Mouse (Mus musculus): ENCODE data around the gene Golga4. TPM values are rescaled to one million over a fixed set of nuclear protein-coding genes. Genes with fewer than 3 reads are reported as not detected.
A peak's percentile ranks its signal among the peaks of the same experiment; 100 is the strongest.

Golga4 gene
- polyA plus RNA-seq, 1 experiment from 2014 or later: 50.6 TPM

DNA sequence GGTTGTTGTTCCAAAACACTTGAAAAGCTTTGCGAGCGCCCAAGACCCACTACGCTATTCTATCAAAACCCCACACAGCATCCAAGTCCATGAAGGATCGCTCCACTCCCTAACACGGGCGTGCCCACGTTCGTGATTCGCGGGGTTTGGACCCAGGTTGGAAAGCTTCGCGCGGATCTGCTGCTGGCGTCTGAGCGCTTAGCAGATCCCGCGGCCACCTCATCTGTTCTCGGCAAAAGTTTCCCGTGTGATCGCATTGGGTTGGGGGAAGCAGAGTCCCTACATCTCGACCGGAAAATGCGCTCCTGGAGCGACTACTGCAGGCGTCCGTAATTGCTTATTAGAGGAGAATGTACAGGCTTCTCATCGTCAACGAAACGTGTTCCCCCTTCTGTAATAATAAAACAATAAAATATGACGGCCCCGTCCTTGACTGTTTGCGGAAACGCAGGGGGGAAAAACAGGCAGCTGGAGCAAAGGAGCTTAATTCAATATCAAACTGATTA lies 29.2 kb upstream of the Golga4 start:
- under 1% methylated on average over 33 of the region's 33 CpGs for WGBS
- Histone ChIP-seq H3K9ac (replicated peaks; ENCODE audit: low read length) (no peak overlapping the region), H3K4me2 (ENCODE audit: low read depth, low read length) (no peak overlapping the region), H3K9me3 (replicated peaks; ENCODE audit: control insufficient read depth, low read length) (no peaks in the 10 kb centered on the region), H3K36me3 (replicated peaks; ENCODE audit: control insufficient read depth, insufficient read depth, low read depth, low read length) (no peaks in the 10 kb centered on the region), H3K27me3 (ENCODE audit: control insufficient read depth, insufficient read depth, low read length) (peaks cover 64% of the 10 kb centered on the region), H3K27ac (replicated peaks; ENCODE audit: low read depth, low read length) (no peak overlapping the region), H3K4me3 (ENCODE audit: low read depth, low read length) (no peak overlapping the region), H3K4me1 (ENCODE audit: control insufficient read depth, insufficient read depth, low read length) (peaks cover 5% of the 10 kb centered on the region)
- ATAC-seq (replicated peaks; ENCODE audit: insufficient number of reproducible peaks, low FRiP score, low TSS enrichment, low read depth): no peak
- DNase-seq (ENCODE audit: low spot score): no peak

DNA sequence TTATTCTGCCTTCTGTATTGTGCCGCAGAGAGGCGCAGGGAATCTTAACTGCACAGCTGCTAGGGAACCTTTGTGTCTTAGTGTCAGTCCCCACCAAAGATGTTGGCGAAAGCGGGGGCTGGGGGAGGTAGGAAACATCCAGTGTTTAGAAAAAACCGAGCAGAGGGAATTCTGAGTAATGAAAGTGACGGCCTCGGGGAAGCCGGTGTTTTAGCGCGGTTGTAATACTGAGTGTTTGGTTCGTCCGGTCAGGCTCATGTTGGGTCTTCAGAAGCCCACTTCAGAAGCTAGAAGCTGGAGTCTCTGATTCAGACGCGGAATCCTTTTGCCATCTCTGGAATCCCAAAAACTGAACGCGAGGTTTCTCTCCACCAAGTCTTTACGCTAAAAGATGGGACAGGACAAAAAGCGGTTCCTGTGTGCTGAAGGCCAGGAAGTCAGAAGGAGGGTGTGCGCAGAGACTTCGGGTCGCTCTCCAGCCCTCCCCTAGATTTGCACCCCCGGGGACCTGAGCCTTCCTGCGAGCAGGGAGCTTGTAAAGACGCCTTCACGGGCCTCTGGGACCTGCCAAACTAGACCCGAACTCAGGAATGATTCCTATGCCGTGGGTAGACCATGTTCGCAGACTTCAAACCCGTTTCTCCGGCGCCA lies 28.7 kb upstream of the Golga4 start:
- Histone ChIP-seq H3K36me3 (replicated peaks; ENCODE audit: control insufficient read depth, insufficient read depth, low read depth, low read length) (no peaks in the 10 kb centered on the region), H3K4me3 (ENCODE audit: low read depth, low read length) (no peak overlapping the region), H3K4me2 (ENCODE audit: low read depth, low read length) (no peak overlapping the region), H3K4me1 (ENCODE audit: control insufficient read depth, insufficient read depth, low read length) (peaks cover 5% of the 10 kb centered on the region), H3K9ac (replicated peaks; ENCODE audit: low read length) (no peak overlapping the region), H3K9me3 (replicated peaks; ENCODE audit: control insufficient read depth, low read length) (no peaks in the 10 kb centered on the region), H3K27ac (replicated peaks; ENCODE audit: low read depth, low read length) (no peak overlapping the region), H3K27me3 (ENCODE audit: control insufficient read depth, insufficient read depth, low read length) (peaks cover 70% of the 10 kb centered on the region)
- ATAC-seq (replicated peaks; ENCODE audit: insufficient number of reproducible peaks, low FRiP score, low TSS enrichment, low read depth) (no peak), DNase-seq (ENCODE audit: low spot score) (no peak)
- 1% methylated on average over 31 of the region's 31 CpGs for WGBS

DNA sequence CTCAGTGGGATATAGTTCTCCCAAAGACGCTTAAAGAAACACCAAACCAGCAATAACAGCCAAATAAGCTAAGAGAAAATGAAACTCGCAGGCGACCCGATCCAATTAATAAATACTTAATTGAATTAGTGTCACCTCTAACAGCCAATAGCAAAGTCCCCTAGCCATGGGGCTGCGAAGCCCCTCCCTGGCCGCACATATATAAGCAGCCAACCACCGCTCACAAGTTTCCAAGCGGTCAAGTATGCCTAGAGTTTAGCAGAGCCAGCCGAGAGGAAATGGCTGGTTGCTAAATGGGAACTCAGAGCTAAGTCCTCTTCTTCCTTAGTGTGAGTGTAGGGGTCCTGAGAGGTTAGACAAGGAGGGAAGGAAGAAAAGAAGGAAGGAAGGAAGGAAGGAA lies 28.1 kb upstream of the Golga4 start, which contains the start of gene Eomes:
Eomes (plus strand) TSS at position 252 of the 400 bp plus-strand sequence.
- H3K4me1 ChIP-seq (ENCODE audit: control insufficient read depth, insufficient read depth, low read length): peaks cover 5% of the 10 kb centered on the region
- no peaks in the 10 kb centered on the region for H3K36me3 ChIP-seq (replicated peaks; ENCODE audit: control insufficient read depth, insufficient read depth, low read depth, low read length)
- H3K9ac ChIP-seq (replicated peaks; ENCODE audit: low read length): no peak within 1 kb of the TSS
- ATAC-seq (replicated peaks; ENCODE audit: insufficient number of reproducible peaks, low FRiP score, low TSS enrichment, low read depth): no peak
- H3K27me3 ChIP-seq (ENCODE audit: control insufficient read depth, insufficient read depth, low read length): peaks cover 66% of the 10 kb centered on the region
- no peak within 1 kb of the TSS for H3K27ac ChIP-seq (replicated peaks; ENCODE audit: low read depth, low read length)
- H3K4me2 ChIP-seq (ENCODE audit: low read depth, low read length): peak within 1 kb of the TSS; percentile 42
- no peak for DNase-seq (ENCODE audit: low spot score)
- under 1% methylated on average over 9 of the region's 9 CpGs for WGBS
- H3K9me3 ChIP-seq (replicated peaks; ENCODE audit: control insufficient read depth, low read length): no peaks in the 10 kb centered on the region
- H3K4me3 ChIP-seq (ENCODE audit: low read depth, low read length): peak within 1 kb of the TSS; percentile 33

DNA sequence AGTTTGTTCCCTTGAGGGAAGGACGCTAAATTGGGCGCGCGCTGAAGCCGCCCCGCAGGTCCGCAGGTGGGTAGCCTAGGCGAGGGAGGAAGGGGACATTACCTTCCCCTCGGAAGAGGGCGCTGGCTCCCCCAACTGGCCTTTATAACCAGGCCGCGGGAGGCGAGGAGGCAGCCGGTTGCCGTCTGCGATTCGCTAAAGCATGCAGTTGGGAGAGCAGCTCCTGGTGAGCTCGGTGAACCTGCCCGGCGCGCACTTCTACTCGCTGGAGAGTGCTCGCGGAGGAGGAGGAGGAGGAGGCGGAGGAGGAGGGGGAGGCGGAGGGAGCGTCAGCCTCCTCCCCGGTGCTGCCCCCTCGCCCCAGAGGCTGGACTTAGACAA lies 27.6 kb upstream of the Golga4 start:
- DNase-seq (ENCODE audit: low spot score): peak; percentile 53
- no peaks in the 10 kb centered on the region for H3K9me3 ChIP-seq (replicated peaks; ENCODE audit: control insufficient read depth, low read length)
- H3K27me3 ChIP-seq (ENCODE audit: control insufficient read depth, insufficient read depth, low read length): peaks cover 66% of the 10 kb centered on the region
- 0% methylated on average over 26 of the region's 29 CpGs for WGBS
- no peak overlapping the region for H3K27ac ChIP-seq (replicated peaks; ENCODE audit: low read depth, low read length)
- ATAC-seq (replicated peaks; ENCODE audit: insufficient number of reproducible peaks, low FRiP score, low TSS enrichment, low read depth): 0 out of 2 replicates have a peak, but pooled peaks have one; percentile 2
- no peaks in the 10 kb centered on the region for H3K36me3 ChIP-seq (replicated peaks; ENCODE audit: control insufficient read depth, insufficient read depth, low read depth, low read length)
- peak overlapping the region; percentile 42 for H3K4me2 ChIP-seq (ENCODE audit: low read depth, low read length)
- H3K4me1 ChIP-seq (ENCODE audit: control insufficient read depth, insufficient read depth, low read length): peaks cover 5% of the 10 kb centered on the region
- no peak overlapping the region for H3K9ac ChIP-seq (replicated peaks; ENCODE audit: low read length)
- H3K4me3 ChIP-seq (ENCODE audit: low read depth, low read length): peak overlapping the region; percentile 33

DNA sequence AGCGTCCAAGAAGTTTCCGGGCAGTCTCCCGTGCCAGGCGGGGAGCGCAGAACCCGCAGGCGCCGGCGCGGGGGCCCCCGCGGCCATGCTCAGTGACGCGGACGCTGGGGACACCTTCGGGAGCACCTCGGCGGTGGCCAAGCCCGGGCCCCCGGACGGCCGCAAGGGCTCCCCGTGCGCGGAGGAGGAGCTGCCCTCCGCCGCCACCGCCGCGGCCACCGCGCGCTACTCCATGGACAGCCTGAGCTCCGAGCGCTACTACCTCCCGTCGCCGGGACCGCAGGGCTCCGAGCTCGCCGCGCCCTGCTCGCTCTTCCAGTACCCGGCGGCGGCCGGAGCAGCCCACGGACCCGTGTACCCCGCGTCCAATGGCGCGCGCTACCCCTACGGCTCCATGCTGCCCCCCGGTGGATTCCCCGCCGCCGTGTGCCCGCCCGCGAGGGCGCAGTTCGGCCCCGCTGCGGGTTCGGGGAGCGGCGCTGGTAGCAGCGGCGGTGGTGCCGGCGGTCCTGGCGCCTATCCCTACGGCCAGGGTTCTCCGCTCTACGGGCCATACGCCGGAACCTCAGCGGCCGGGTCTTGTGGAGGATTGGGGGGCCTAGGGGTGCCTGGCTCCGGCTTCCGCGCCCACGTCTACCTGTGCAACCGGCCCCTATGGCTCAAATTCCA lies 27.1 kb upstream of the Golga4 start:
- peaks cover 5% of the 10 kb centered on the region for H3K4me1 ChIP-seq (ENCODE audit: control insufficient read depth, insufficient read depth, low read length)
- H3K9me3 ChIP-seq (replicated peaks; ENCODE audit: control insufficient read depth, low read length): no peaks in the 10 kb centered on the region
- peaks cover 68% of the 10 kb centered on the region for H3K27me3 ChIP-seq (ENCODE audit: control insufficient read depth, insufficient read depth, low read length)
- ATAC-seq (replicated peaks; ENCODE audit: insufficient number of reproducible peaks, low FRiP score, low TSS enrichment, low read depth) (peak; percentile 78; the same call in 1 of the 2 replicates), DNase-seq (ENCODE audit: low spot score) (peak; percentile 61)
- H3K4me2 ChIP-seq (ENCODE audit: low read depth, low read length): peak overlapping the region; percentile 42
- no peak overlapping the region for H3K9ac ChIP-seq (replicated peaks; ENCODE audit: low read length)
- no peak overlapping the region for H3K27ac ChIP-seq (replicated peaks; ENCODE audit: low read depth, low read length)
- peak overlapping the region; percentile 33 for H3K4me3 ChIP-seq (ENCODE audit: low read depth, low read length)
- no peaks in the 10 kb centered on the region for H3K36me3 ChIP-seq (replicated peaks; ENCODE audit: control insufficient read depth, insufficient read depth, low read depth, low read length)
- WGBS: under 1% methylated on average over 75 of the region's 87 CpGs

DNA sequence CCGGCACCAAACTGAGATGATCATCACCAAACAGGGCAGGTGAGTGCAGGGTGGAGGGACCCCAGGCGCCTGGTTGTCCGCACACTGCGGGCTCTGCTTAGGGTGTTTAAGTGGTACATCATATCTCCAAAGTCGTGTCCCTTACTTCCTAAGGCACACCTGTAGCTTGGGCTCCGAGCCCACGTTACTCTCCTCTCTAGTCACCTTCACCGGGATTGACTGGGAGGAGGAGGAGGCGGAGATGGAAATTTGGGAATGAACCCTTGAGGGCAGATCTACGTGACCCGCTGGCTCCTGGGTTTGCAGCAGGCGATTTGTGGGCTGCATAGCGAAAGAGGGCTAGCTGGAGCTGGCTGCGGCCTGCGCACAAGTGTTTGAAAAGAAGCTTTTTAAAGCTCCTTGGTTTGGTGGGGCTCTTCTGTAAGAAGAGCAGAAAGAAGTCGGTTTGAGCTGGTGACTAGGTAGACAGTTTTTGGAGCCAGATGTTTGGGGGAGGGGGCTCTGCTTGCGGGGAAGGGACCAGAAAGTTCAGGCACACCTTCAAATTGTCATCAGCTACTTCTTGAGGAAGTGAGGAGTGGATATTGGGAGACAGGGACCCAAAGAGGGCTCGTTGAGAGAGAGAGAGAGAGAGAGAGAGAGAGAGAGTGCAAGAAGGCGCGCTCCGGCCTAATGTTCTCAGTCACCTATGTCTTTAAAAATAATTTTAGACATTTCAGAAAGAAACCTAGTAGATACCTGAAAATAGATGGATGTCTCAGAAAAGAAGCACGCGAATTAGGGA lies 26.4 kb upstream of the Golga4 start:
- no peak overlapping the region for H3K27ac ChIP-seq (replicated peaks; ENCODE audit: low read depth, low read length)
- no peak overlapping the region for H3K4me3 ChIP-seq (ENCODE audit: low read depth, low read length)
- peaks cover 5% of the 10 kb centered on the region for H3K4me1 ChIP-seq (ENCODE audit: control insufficient read depth, insufficient read depth, low read length)
- H3K27me3 ChIP-seq (ENCODE audit: control insufficient read depth, insufficient read depth, low read length): peaks cover 74% of the 10 kb centered on the region
- no peak overlapping the region for H3K4me2 ChIP-seq (ENCODE audit: low read depth, low read length)
- no peak overlapping the region for H3K9ac ChIP-seq (replicated peaks; ENCODE audit: low read length)
- DNase-seq (ENCODE audit: low spot score) (no peak), ATAC-seq (replicated peaks; ENCODE audit: insufficient number of reproducible peaks, low FRiP score, low TSS enrichment, low read depth) (no peak)
- no peaks in the 10 kb centered on the region for H3K9me3 ChIP-seq (replicated peaks; ENCODE audit: control insufficient read depth, low read length)
- 1% methylated on average over 23 of the region's 23 CpGs for WGBS
- H3K36me3 ChIP-seq (replicated peaks; ENCODE audit: control insufficient read depth, insufficient read depth, low read depth, low read length): no peaks in the 10 kb centered on the region

DNA sequence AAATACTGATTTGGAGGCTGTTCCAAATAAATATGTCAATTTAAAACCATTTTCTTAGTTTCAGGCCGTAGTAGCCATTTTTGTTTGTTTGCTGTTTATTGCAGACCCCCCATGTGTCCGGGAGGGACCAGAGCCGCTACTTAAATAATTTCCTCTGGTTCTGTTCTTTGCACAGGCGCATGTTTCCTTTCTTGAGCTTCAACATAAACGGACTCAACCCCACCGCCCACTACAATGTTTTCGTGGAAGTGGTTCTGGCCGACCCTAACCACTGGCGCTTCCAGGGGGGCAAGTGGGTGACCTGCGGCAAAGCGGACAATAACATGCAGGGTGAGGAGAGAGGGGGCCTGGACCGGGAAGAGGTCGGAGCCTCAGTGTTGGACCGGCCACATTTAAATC lies 25.8 kb upstream of the Golga4 start:
- no peaks in the 10 kb centered on the region for H3K9me3 ChIP-seq (replicated peaks; ENCODE audit: control insufficient read depth, low read length)
- ATAC-seq (replicated peaks; ENCODE audit: insufficient number of reproducible peaks, low FRiP score, low TSS enrichment, low read depth) (no peak), DNase-seq (ENCODE audit: low spot score) (no peak)
- peaks cover 72% of the 10 kb centered on the region for H3K27me3 ChIP-seq (ENCODE audit: control insufficient read depth, insufficient read depth, low read length)
- H3K36me3 ChIP-seq (replicated peaks; ENCODE audit: control insufficient read depth, insufficient read depth, low read depth, low read length): no peaks in the 10 kb centered on the region
- no peak overlapping the region for H3K9ac ChIP-seq (replicated peaks; ENCODE audit: low read length)
- peaks cover 5% of the 10 kb centered on the region for H3K4me1 ChIP-seq (ENCODE audit: control insufficient read depth, insufficient read depth, low read length)
- no peak overlapping the region for H3K4me2 ChIP-seq (ENCODE audit: low read depth, low read length)
- H3K4me3 ChIP-seq (ENCODE audit: low read depth, low read length): no peak overlapping the region
- WGBS: 2% methylated on average over 14 of the region's 14 CpGs
- no peak overlapping the region for H3K27ac ChIP-seq (replicated peaks; ENCODE audit: low read depth, low read length)
